8 mouse cellular contexts compared by ENCODE assay signal in the genomic region with DNA sequence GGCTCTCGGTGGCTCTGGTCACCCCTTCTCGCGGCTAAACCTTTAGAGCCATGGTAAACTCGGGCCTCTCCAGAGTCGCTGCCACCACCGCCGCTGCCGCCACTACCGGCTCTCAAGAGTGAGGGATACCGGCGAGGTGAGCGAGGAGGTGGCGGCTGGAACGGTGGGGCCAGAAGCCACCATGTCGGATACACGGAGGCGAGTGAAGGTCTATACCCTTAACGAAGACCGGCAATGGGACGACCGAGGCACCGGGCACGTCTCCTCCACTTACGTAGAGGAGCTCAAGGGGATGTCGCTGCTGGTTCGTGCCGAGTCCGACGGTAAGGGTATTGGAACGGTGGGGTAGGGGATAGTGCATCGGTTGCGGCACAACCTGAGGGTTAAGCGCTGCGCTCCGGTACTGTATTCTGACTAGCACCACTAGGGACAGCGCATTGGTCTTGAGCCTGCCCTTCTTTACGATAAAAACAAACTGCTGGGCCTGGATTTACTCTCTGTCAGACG. TPM values are rescaled to one million over a fixed set of nuclear protein-coding genes. Genes with fewer than 3 reads are reported as not detected.
DNase-seq lines count a peak whose midpoint lies in the region; ATAC-seq lines count a peak whose summit lies in the region.

No protein-coding gene starts in this region.

- WGBS in forebrain, embryonic 15.5 days, result under 1% methylated on average over 38 of the region's 38 CpGs
- WGBS in hindbrain, embryonic 10.5 days, result under 1% methylated on average over 38 of the region's 38 CpGs

- H3K9ac ChIP-seq in forebrain, embryonic 15.5 days (replicated peaks), result peak overlapping the region; percentile 93

- peak; percentile 62 for ATAC-seq in forebrain, embryonic 15.5 days (replicated peaks)

- H3K27ac ChIP-seq in forebrain, embryonic 15.5 days (replicated peaks), result peak overlapping the region; percentile 97
- H3K27ac ChIP-seq in hindbrain, embryonic 10.5 days, result peak overlapping the region; percentile 99

- H3K36me3 ChIP-seq in forebrain, embryonic 15.5 days, result no peaks in the 10 kb centered on the region
- peaks cover 4% of the 10 kb centered on the region; the same call in 1 of the 2 replicates for H3K36me3 ChIP-seq in hindbrain, embryonic 10.5 days

- H3K4me3 ChIP-seq in forebrain, embryonic 15.5 days, result peak overlapping the region; percentile 85
- peak overlapping the region; percentile 94 for H3K4me3 ChIP-seq in hindbrain, embryonic 10.5 days

- peak overlapping the region; percentile 72 for H3K4me2 ChIP-seq in forebrain, embryonic 15.5 days (replicated peaks)

- H3K9me3 ChIP-seq in forebrain, embryonic 15.5 days, result no peaks in the 10 kb centered on the region
- no peaks in the 10 kb centered on the region for H3K9me3 ChIP-seq in hindbrain, embryonic 10.5 days

- H3K27me3 ChIP-seq in forebrain, embryonic 15.5 days, result no peaks in the 10 kb centered on the region
- no peaks in the 10 kb centered on the region for H3K27me3 ChIP-seq in hindbrain, embryonic 10.5 days (ENCODE audit: insufficient read depth, poor library complexity, severe bottlenecking)

- peaks cover 22% of the 10 kb centered on the region for H3K4me1 ChIP-seq in forebrain, embryonic 15.5 days
- H3K4me1 ChIP-seq in hindbrain, embryonic 10.5 days (replicated peaks), result peaks cover 24% of the 10 kb centered on the region

- DNase-seq in Muller cell, postnatal 12 days (ENCODE audit: inconsistent ontology term), result peak; percentile 72
- peak; percentile 45 for DNase-seq in c-Kit-positive CD71-positive TER-119-negative erythroid progenitor cells, embryonic 14.5 days (ENCODE audit: low read depth)
- peak; percentile 70 for DNase-seq in hindbrain, embryonic 10.5 days (ENCODE audit: low spot score)
- peak; percentile 66 to 67 for DNase-seq in layer of hippocampus, postnatal 10 days (ENCODE audit: low spot score in 2 of 2)
- peak; percentile 73 for DNase-seq in lung, postnatal 36 days
- DNase-seq in retina, adult 2 months (ENCODE audit: low read depth, low spot score), result peak; percentile 20
- DNase-seq in urinary bladder, postnatal 36 days (ENCODE audit: low spot score in 2 of 2), result peak; percentile 45 to 49

RNA-seq across cellular contexts. Expression of a gene that starts 0.5 kb away (rescaled TPM):
- polyA plus RNA-seq in forebrain, embryonic 15.5 days (2015; fragmentation: Nextera tagmentation; extraction: Ambion mirVana), result 93.1 and 93.6 TPM in 2 replicates
- 80.2 and 92.8 TPM in 2 replicates for polyA plus RNA-seq in hindbrain, embryonic 10.5 days (2016; fragmentation: Nextera tagmentation; extraction: Ambion mirVana)
- total RNA-seq in layer of hippocampus, postnatal 10 days (2021), result 10 to 100 TPM; 50.7 to 55.0 TPM

RNA-seq across cellular contexts. Expression of a gene that starts 42.6 kb away (rescaled TPM):
- polyA plus RNA-seq in forebrain, embryonic 15.5 days (2015; fragmentation: Nextera tagmentation; extraction: Ambion mirVana), result 28.2 and 29.0 TPM in 2 replicates
- polyA plus RNA-seq in hindbrain, embryonic 10.5 days (2016; fragmentation: Nextera tagmentation; extraction: Ambion mirVana), result 27.5 and 39.0 TPM in 2 replicates
- 10 to 100 TPM; 26.8 to 31.2 TPM for total RNA-seq in layer of hippocampus, postnatal 10 days (2021)

Comparison
In these comparisons a context has a peak if more than half of its experiments do, and no peak if none do; other contexts are left out.
1. Peak in every context shown above with its lines: DNase-seq, ATAC-seq, H3K4me3 ChIP-seq and H3K27ac ChIP-seq.
2. DNase-seq: peak in every context shown above with its lines; median percentile 73 in lung, postnatal 36 days; 72 in Muller cell, postnatal 12 days; 70 in hindbrain, embryonic 10.5 days; 66 in layer of hippocampus, postnatal 10 days; 47 in urinary bladder, postnatal 36 days; 45 in c-Kit-positive CD71-positive TER-119-negative erythroid progenitor cells, embryonic 14.5 days; 20 in retina, adult 2 months.